Mouse (Mus musculus) CH12.LX (cell line): ENCODE measurements around the gene Sec24a. TPM values are rescaled to one million over a fixed set of nuclear protein-coding genes. Genes with fewer than 3 reads are reported as not detected.
A peak's percentile ranks its signal among the peaks of the same experiment; 100 is the strongest.

ENCODE experiments used
- DNase-seq: peaks from one replicate; pipeline ENCODE4 v3.0.0-alpha.2; 2013; ENCODE audit errors: extremely low read depth
- H3K27ac ChIP-seq: 2 replicates; pipeline ENCODE4 v1.5.1; 2012; ENCODE audit warnings: low read depth, mild to moderate bottlenecking, control low read depth, moderate library complexity; ENCODE audit not compliant: insufficient read depth
- H3K27me3 ChIP-seq: replicated peaks from 2 replicates; pipeline ENCODE3; 2012; ENCODE audit warnings: inconsistent platforms
- H3K36me3 ChIP-seq, 2 experiments: replicated peaks in 1 of 2; 2 replicates each; pipeline versions ENCODE3 to v1.6.1; 2012; ENCODE audit warnings: inconsistent platforms in 1 of 2, low read length in 1 of 2, mild to moderate bottlenecking in 1 of 2, mixed read lengths in 1 of 2, moderate library complexity in 1 of 2; ENCODE audit not compliant: control insufficient read depth in 1 of 2, insufficient read depth in 1 of 2
- H3K4me1 ChIP-seq, 2 experiments: 2 replicates each; pipeline ENCODE4 v1.6.1; 2012; ENCODE audit warnings: inconsistent platforms in 1 of 2, moderate library complexity in 1 of 2; ENCODE audit not compliant: insufficient read depth in 2 of 2, control insufficient read depth in 1 of 2
- H3K4me2 ChIP-seq: 2 replicates; pipeline ENCODE4 v1.6.1; 2012; ENCODE audit warnings: low read depth, mild to moderate bottlenecking, control low read depth; ENCODE audit not compliant: poor library complexity, insufficient read depth, severe bottlenecking
- H3K4me3 ChIP-seq, 3 experiments: fragments of 150-350 bp in 1 of 3; sonication (generic) in 1 of 3; replicated peaks in 1 of 3; 2 replicates each; pipeline versions ENCODE3 to v1.5.1; 2011 to 2012; ENCODE audit warnings: low read depth in 2 of 3, low read length in 2 of 3, mild to moderate bottlenecking in 2 of 3, moderate library complexity in 2 of 3, control low read depth in 1 of 3, improper control_type of control experiment in 1 of 3, inconsistent platforms in 1 of 3, mixed read lengths in 1 of 3; ENCODE audit not compliant: poor library complexity in 1 of 3
- H3K79me2 ChIP-seq: replicated peaks from 2 replicates; pipeline ENCODE4 v1.6.1; 2012; ENCODE audit warnings: mild to moderate bottlenecking, moderate library complexity; ENCODE audit not compliant: control insufficient read depth, poor library complexity, insufficient read depth, severe bottlenecking; ENCODE audit errors: extremely low read depth
- H3K9ac ChIP-seq: 2 replicates; pipeline ENCODE4 v1.6.1; 2012; ENCODE audit warnings: low read depth, mild to moderate bottlenecking, control low read depth, moderate library complexity; ENCODE audit not compliant: insufficient read depth
- H3K9me3 ChIP-seq: replicated peaks from 2 replicates; pipeline ENCODE3; 2012; ENCODE audit warnings: low read length, inconsistent platforms, mixed read lengths
- BHLHE40 ChIP-seq: IDR thresholded peaks from 2 replicates; pipeline ENCODE4 v1.6.1; 2011; ENCODE audit warnings: mild to moderate bottlenecking, low read depth, low read length, improper control_type of control experiment
- CTCF ChIP-seq, 2 experiments: IDR thresholded peaks in 1 of 2; conservative IDR thresholded peaks in 1 of 2; 2 replicates each; pipeline ENCODE4 v1.5.1; 2011 to 2012; ENCODE audit warnings: low read depth in 2 of 2, low read length in 2 of 2, improper control_type of control experiment in 1 of 2, inconsistent platforms in 1 of 2, mild to moderate bottlenecking in 1 of 2, moderate library complexity in 1 of 2
- E2F4 ChIP-seq: IDR thresholded peaks from 2 replicates; pipeline ENCODE4 v1.6.1; 2011; ENCODE audit warnings: low read depth, low read length, improper control_type of control experiment; ENCODE audit not compliant: insufficient replicate concordance
- EP300 ChIP-seq: IDR thresholded peaks from 2 replicates; pipeline ENCODE4 v1.6.1; 2011; ENCODE audit warnings: low read length, improper control_type of control experiment
- HCFC1 ChIP-seq: IDR thresholded peaks from 2 replicates; pipeline ENCODE4 v1.6.1; 2012; ENCODE audit warnings: low read depth, mild to moderate bottlenecking, inconsistent platforms, low read length, improper control_type of control experiment
- IRF4 ChIP-seq: IDR thresholded peaks from 2 replicates; pipeline ENCODE4 v1.6.1; 2014; ENCODE audit warnings: low read depth, mild to moderate bottlenecking, inconsistent platforms, low read length, improper control_type of control experiment
- KAT2A ChIP-seq: IDR thresholded peaks from 2 replicates; pipeline ENCODE4 v1.6.1; 2012; ENCODE audit warnings: low read length, improper control_type of control experiment, inconsistent platforms; ENCODE audit not compliant: insufficient replicate concordance
- MAFK ChIP-seq: IDR thresholded peaks from 2 replicates; pipeline ENCODE4 v1.6.1; 2011; ENCODE audit warnings: low read length, improper control_type of control experiment; ENCODE audit not compliant: insufficient replicate concordance
- MAZ ChIP-seq: IDR thresholded peaks from 2 replicates; pipeline ENCODE4 v1.6.1; 2012; ENCODE audit warnings: low read depth, mild to moderate bottlenecking, inconsistent platforms, low read length, improper control_type of control experiment, moderate library complexity
- MEF2A ChIP-seq: IDR thresholded peaks from 2 replicates; pipeline ENCODE4 v1.6.1; 2014; ENCODE audit warnings: low read depth, mild to moderate bottlenecking, inconsistent platforms, low read length, improper control_type of control experiment, borderline replicate concordance
- MXI1 ChIP-seq: IDR thresholded peaks from 2 replicates; pipeline ENCODE4 v1.6.1; 2011; ENCODE audit warnings: mild to moderate bottlenecking, low read depth, low read length, improper control_type of control experiment
- MYC ChIP-seq: IDR thresholded peaks from 2 replicates; pipeline ENCODE4 v1.6.1; 2011; ENCODE audit warnings: low read depth, mild to moderate bottlenecking, improper control_type of control experiment, low read length
- NELFE ChIP-seq: IDR thresholded peaks from 2 replicates; pipeline ENCODE4 v1.6.1; 2011; ENCODE audit warnings: low read depth, low read length, improper control_type of control experiment
- NRF1 ChIP-seq: IDR thresholded peaks from 2 replicates; pipeline ENCODE4 v1.6.1; 2014; ENCODE audit warnings: low read depth, mild to moderate bottlenecking, inconsistent platforms, low read length, improper control_type of control experiment, moderate library complexity
- PAX5 ChIP-seq: IDR thresholded peaks from 2 replicates; pipeline ENCODE4 v1.6.1; 2012; ENCODE audit warnings: low read length, inconsistent platforms, mixed read lengths
- POLR2A ChIP-seq: IDR thresholded peaks from 2 replicates; pipeline ENCODE4 v1.6.1; 2011; ENCODE audit warnings: low read depth, mild to moderate bottlenecking, improper control_type of control experiment, low read length
- RAD21 ChIP-seq: IDR thresholded peaks from 2 replicates; pipeline ENCODE4 v1.6.1; 2011; ENCODE audit warnings: low read depth, mild to moderate bottlenecking, low read length, improper control_type of control experiment, moderate library complexity
- RCOR1 ChIP-seq: conservative IDR thresholded peaks from 2 replicates; pipeline ENCODE4 v1.6.1; 2012; ENCODE audit warnings: low read depth, mild to moderate bottlenecking, inconsistent platforms, low read length, improper control_type of control experiment
- SIN3A ChIP-seq: IDR thresholded peaks from 2 replicates; pipeline ENCODE4 v1.6.1; 2012; ENCODE audit warnings: low read length, improper control_type of control experiment, inconsistent platforms
- SMC3 ChIP-seq: IDR thresholded peaks from 2 replicates; pipeline ENCODE4 v1.6.1; 2011; ENCODE audit warnings: low read depth, low read length, improper control_type of control experiment
- TBP ChIP-seq: conservative IDR thresholded peaks from 2 replicates; pipeline ENCODE4 v1.6.1; 2011; ENCODE audit warnings: low read depth, low read length, improper control_type of control experiment
- TCF12 ChIP-seq: IDR thresholded peaks from 2 replicates; pipeline ENCODE4 v1.6.1; 2014; ENCODE audit warnings: low read depth, mild to moderate bottlenecking, inconsistent platforms, low read length, improper control_type of control experiment
- UBTF ChIP-seq: IDR thresholded peaks from 2 replicates; pipeline ENCODE4 v1.6.1; 2012; ENCODE audit warnings: low read depth, mild to moderate bottlenecking, inconsistent platforms, low read length, improper control_type of control experiment, moderate library complexity
- USF2 ChIP-seq: conservative IDR thresholded peaks from 2 replicates; pipeline ENCODE4 v1.6.1; 2011; ENCODE audit warnings: low read depth, low read length, improper control_type of control experiment
- dilution Hi-C: fragments of 300-500 bp; cut with MboI; formaldehyde crosslinking; loops from 2 replicates; pipeline ENCODE4 v1.14.3; 2020; ENCODE audit warnings: low sequenced_read_pairs; ENCODE audit not compliant: extremely low pct_unique_long_range_greater_than_20kb, extremely low pct_ligation_motif_present
- in situ Hi-C: fragments of 300-500 bp; cut with MboI; formaldehyde crosslinking; loops from 3 replicates; pipeline ENCODE4 v1.14.3; 2019; ENCODE audit warnings: low sequenced_read_pairs, low pct_ligation_motif_present, low pct_unique_long_range_greater_than_20kb, mixed read lengths
- polyA plus RNA-seq: library from polyadenylated mRNA; unstranded; fragments of >175 nt; gene quantifications from 2 replicates; pipeline ENCODE4 v1.2.1, GENCODE M21; 2012; ENCODE audit warnings: low read depth; ENCODE audit not compliant: insufficient read length
- total RNA-seq, 2 experiments: library from RNA; depleted of rRNA; stranded (reverse); fragments of 300-350 nt in 1 of 2; fragments of >200 nt in 1 of 2; gene quantifications; 2 replicates each; pipeline ENCODE4 v1.2.3; 2012 to 2014

Gene Sec24a
- total and polyA plus RNA-seq, 3 experiments, result 5.5 to 16.8 (median 6.3) TPM

DNA sequence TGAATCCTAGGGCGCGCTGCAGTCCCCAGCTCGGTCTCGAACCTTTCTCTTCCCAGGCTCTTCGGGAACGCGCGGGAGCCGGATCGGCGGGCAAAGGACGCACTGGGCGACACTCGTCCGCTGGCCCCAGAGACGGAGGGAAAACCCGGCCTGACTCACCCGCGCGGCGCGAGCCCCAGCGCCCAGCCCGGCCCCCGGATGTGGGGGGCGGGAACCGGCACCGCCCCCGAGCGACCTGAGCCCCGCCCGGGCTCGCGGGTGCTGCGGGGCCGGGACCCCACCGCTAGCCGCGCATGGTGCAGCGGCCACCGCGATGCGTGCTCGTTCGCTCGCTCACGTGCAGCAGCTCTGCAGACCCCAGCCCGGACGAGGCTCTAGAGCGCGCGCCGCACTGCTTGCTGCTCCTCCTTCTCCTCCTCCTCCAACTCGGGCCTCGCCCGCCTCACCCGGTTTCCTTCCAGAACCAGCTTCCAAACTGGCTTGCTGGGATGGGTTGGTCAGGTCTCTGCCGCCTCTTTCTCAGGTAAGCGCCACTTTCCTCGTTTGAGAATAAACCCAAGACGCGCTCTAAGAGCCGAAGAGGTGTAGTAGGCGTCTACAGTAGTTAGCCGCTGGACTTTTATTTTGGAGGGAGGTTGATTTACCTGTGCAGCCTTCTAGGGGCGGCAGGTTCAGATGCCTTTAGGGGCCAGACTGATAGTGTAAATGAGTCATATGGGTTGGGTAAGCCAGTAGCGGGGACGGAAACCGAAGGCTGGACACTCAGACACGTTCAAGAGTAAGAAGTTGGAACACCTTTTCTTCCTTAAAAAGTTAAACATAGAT lies 112.5 kb downstream of the Sec24a start, which contains the start of the genes N4bp3 and D930048N14Rik:
Gene N4bp3, minus strand, starts transcription at position 152 of the 825 bp plus-strand sequence.
Gene D930048N14Rik, plus strand, starts transcription at position 264 of the 825 bp plus-strand sequence.
- in situ Hi-C loops, result no loop called here
- Histone ChIP-seq H3K4me1 (peaks cover 25 to 42% of the 10 kb centered on the region in 2 experiments), H3K9me3 (peaks cover 8% of the 10 kb centered on the region), H3K4me3 (peak within 1 kb of the TSS; percentile 80 to 99 (median 80)), H3K27ac (peak within 1 kb of the TSS; percentile 12; the same call in 1 of the 2 replicates), H3K9ac (peak within 1 kb of the TSS; percentile 61), H3K4me2 (peak within 1 kb of the TSS; percentile 67), H3K79me2 (peaks cover 6% of the 10 kb centered on the region; the same call in 1 of the 2 replicates), H3K36me3 (peaks cover 3 to 26% of the 10 kb centered on the region in 2 experiments), H3K27me3 (no peaks in the 10 kb centered on the region)
- dilution Hi-C loops, result no loop called here
- peak; percentile 90 for TF ChIP-seq BHLHE40
- peak; percentile 69; the same call in 1 of the 2 replicates for TF ChIP-seq MEF2A
- TF ChIP-seq IRF4, result peak; percentile 63
- TF ChIP-seq NELFE, result peak; percentile 68
- TF ChIP-seq RCOR1, result no peak
- no peak; the same call in 1 of the 2 replicates for TF ChIP-seq UBTF
- no peak for TF ChIP-seq E2F4
- TF ChIP-seq CTCF (conservative IDR thresholded peaks at IDR 0.05 in 1 of 2, IDR thresholded peaks at IDR 0.05 in 1 of 2; ENCODE audit: low read depth in 2 of 2, low read length in 2 of 2), result no peak
- peak; percentile 40; the same call in 1 of the 2 replicates for TF ChIP-seq MYC
- TF ChIP-seq KAT2A, result 0 out of 2 replicates have a peak, but pooled peaks have one; percentile 60
- no peak; the same call in 1 of the 2 replicates for TF ChIP-seq TBP
- no peak for TF ChIP-seq USF2
- TF ChIP-seq MAFK, result no peak
- peak; percentile 69 for TF ChIP-seq SIN3A
- peak; percentile 77; the same call in 1 of the 2 replicates for TF ChIP-seq POLR2A
- no peak for TF ChIP-seq RAD21
- TF ChIP-seq EP300, result no peak
- TF ChIP-seq SMC3, result no peak
- TF ChIP-seq MXI1, result peak; percentile 90
- TF ChIP-seq TCF12, result peak; percentile 85
- no peak for TF ChIP-seq PAX5
- peak; percentile 86; the same call in 1 of the 2 replicates for TF ChIP-seq MAZ
- peak; percentile 47; the same call in 1 of the 2 replicates for TF ChIP-seq NRF1
- TF ChIP-seq HCFC1, result peak; percentile 43
- DNase-seq, result peak; percentile 61
